Mouse (Mus musculus) bone marrow, adult 2 months (tissue): ENCODE data around the gene Ypel4.

ENCODE experiments used
- CTCF ChIP-seq: fragments of 200-500 bp; IDR thresholded peaks from 2 replicates; pipeline ENCODE4 v1.5.1; 2011; ENCODE audit warnings: low read length, control low read depth; ENCODE audit not compliant: control insufficient read depth, insufficient read depth
- POLR2A ChIP-seq: fragments of 200-500 bp; IDR thresholded peaks from 2 replicates; pipeline ENCODE4 v1.6.1; 2011; ENCODE audit warnings: low read depth, mild to moderate bottlenecking, control low read depth, low read length, borderline replicate concordance; ENCODE audit not compliant: control insufficient read depth

GRCm38 (mm10) chr2:84734919-84735318 lies 1.1 kb downstream of the Ypel4 start:
- TF ChIP-seq CTCF (no peak), POLR2A (no peak)
